Mouse (Mus musculus) spleen, postnatal 0 days (tissue): ENCODE data around the gene Dnah5. TPM values are rescaled to one million over a fixed set of nuclear protein-coding genes. Genes with fewer than 3 reads are reported as not detected.

Experiments used
- polyA plus RNA-seq: library from polyadenylated mRNA; unstranded; fragments of >200 nt; fragmentation: Nextera tagmentation; extraction: Ambion mirVana; gene quantifications from 2 replicates; pipeline ENCODE4 v1.2.1, GENCODE M21; 2015

Gene Dnah5
- polyA plus RNA-seq, result not detected in 2 replicates

DNA sequence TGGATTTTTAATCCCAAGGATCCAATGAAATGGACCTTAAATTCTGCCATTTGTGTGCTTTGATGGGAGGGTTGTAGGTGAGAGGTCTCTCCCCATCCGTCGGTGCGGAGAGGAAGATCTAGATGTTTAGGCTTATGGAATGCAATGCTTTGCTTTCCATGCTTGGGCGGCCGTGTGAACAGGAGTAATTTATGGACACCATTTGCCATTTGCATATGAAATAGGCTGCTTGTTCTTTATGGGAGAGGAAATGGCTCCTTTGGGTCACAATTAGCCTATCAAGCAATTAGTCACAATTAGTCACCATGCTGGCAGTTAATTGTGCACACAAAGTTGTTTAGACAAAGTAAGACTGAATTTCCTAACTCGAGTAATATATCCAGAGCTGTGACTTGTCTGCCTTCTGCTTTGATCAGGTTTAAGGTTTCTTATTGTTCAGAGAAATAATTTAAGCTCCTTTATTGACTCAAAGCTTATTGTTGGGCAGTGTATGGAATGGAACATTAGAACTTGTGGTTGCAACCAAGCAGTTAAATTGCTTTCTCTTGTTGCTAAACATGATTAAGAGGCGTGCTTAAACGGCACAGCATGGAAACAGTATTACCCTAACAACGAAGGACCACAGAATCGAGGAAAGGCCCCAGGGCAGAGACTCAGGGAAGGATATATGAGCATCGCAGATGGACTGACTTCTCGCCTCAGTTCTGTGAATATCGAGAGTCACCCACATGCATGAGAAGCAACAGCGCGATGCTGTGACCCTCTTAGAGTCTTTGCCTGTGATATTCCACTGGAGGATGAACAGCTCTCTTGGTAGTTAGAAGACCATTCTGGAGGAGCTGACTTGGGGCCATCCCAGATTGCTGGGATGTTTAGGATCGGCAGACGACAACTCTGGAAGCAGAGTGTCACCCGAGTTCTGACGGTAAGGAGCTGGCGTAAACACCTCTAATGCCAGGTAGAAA, at the start of gene Dnah5:
Gene Dnah5 (plus strand): TSS at position 642 of the 965 bp plus-strand sequence.

Other genes with a start within 250 kb of the Dnah5 start
- 11.7 and 12.3 TPM in 2 replicates for gene Trio, start 177.9 kb upstream of the Dnah5 start, polyA plus RNA-seq